Mouse (Mus musculus): ENCODE data around the gene 1700021F05Rik. TPM values are rescaled to one million over a fixed set of nuclear protein-coding genes. Genes with fewer than 3 reads are reported as not detected.

1700021F05Rik gene
- polyA plus RNA-seq, 1 experiment = 179 TPM

- Histone ChIP-seq H3K4me1 (ENCODE audit: control insufficient read depth, insufficient read depth, insufficient read length, low read length) (peaks cover 12% of the 10 kb centered on the region), H3K27ac (replicated peaks; ENCODE audit: low read depth, low read length) (peak overlapping the region; percentile 74), H3K4me3 (ENCODE audit: insufficient read depth, low read depth, low read length) (peak overlapping the region; percentile 93)
These were observed 60.5 kb downstream of the 1700021F05Rik start for GRCm38 (mm10) chr10:43480227-43480849.

GRCm38 (mm10) chr10:43479436-43480157 lies 61.2 kb downstream of the 1700021F05Rik start:
- Histone ChIP-seq H3K4me3 (ENCODE audit: insufficient read depth, low read depth, low read length) (peak overlapping the region; percentile 93), H3K27ac (replicated peaks; ENCODE audit: low read depth, low read length) (peak overlapping the region; percentile 74), H3K4me1 (ENCODE audit: control insufficient read depth, insufficient read depth, insufficient read length, low read length) (peaks cover 12% of the 10 kb centered on the region)

GRCm38 (mm10) chr10:43478751-43479435 lies 61.9 kb downstream of the 1700021F05Rik start, which contains the start of gene Bend3:
Gene Bend3 (plus strand): TSS chr10:43478831.
- Histone ChIP-seq H3K4me1 (ENCODE audit: control insufficient read depth, insufficient read depth, insufficient read length, low read length) (peaks cover 6% of the 10 kb centered on the region; the same call in 1 of the 2 replicates), H3K4me3 (ENCODE audit: insufficient read depth, low read depth, low read length) (peak within 1 kb of the TSS; percentile 93), H3K27ac (replicated peaks; ENCODE audit: low read depth, low read length) (peak within 1 kb of the TSS; percentile 69)

GRCm38 (mm10) chr10:43477865-43478681 lies 62.7 kb downstream of the 1700021F05Rik start:
- H3K4me3 ChIP-seq (ENCODE audit: insufficient read depth, low read depth, low read length) = peak overlapping the region; percentile 93
- peak overlapping the region; percentile 56 for H3K27ac ChIP-seq (replicated peaks; ENCODE audit: low read depth, low read length)
- peaks cover 6% of the 10 kb centered on the region; the same call in 1 of the 2 replicates for H3K4me1 ChIP-seq (ENCODE audit: control insufficient read depth, insufficient read depth, insufficient read length, low read length)

- no peak overlapping the region for H3K27ac ChIP-seq (replicated peaks; ENCODE audit: low read depth, low read length)
- peaks cover 6% of the 10 kb centered on the region; the same call in 1 of the 2 replicates for H3K4me1 ChIP-seq (ENCODE audit: control insufficient read depth, insufficient read depth, insufficient read length, low read length)
- peak overlapping the region; percentile 93 for H3K4me3 ChIP-seq (ENCODE audit: insufficient read depth, low read depth, low read length)
These were observed 63.3 kb downstream of the 1700021F05Rik start for GRCm38 (mm10) chr10:43477459-43477858.

- no peak overlapping the region for H3K27ac ChIP-seq (replicated peaks; ENCODE audit: low read depth, low read length)
- no peaks in the 10 kb centered on the region for H3K4me1 ChIP-seq (ENCODE audit: control insufficient read depth, insufficient read depth, insufficient read length, low read length)
- H3K4me3 ChIP-seq (ENCODE audit: insufficient read depth, low read depth, low read length) = no peak overlapping the region
These were observed 65.4 kb downstream of the 1700021F05Rik start for GRCm38 (mm10) chr10:43475376-43475775.

Other genes with a start within 250 kb of the 1700021F05Rik start
- 1.0 and 2.6 TPM in 2 replicates for gene Bend3, start 62.2 kb downstream of the 1700021F05Rik start, polyA plus RNA-seq (2012; ENCODE audit: insufficient read depth, insufficient read length, missing spikeins)
- gene Gm9803, start 16.9 kb downstream of the 1700021F05Rik start, polyA plus RNA-seq (2012; ENCODE audit: insufficient read depth, insufficient read length, missing spikeins) = 126 and 149 TPM in 2 replicates
- 7.4 and 12.5 TPM in 2 replicates for gene Cd24a, start 37.3 kb upstream of the 1700021F05Rik start, polyA plus RNA-seq (2012; ENCODE audit: insufficient read depth, insufficient read length, missing spikeins)